Mouse (Mus musculus) gastrocnemius, postnatal 25 days (tissue): ENCODE results near the gene Adamts4. TPM values are rescaled to one million over a fixed set of nuclear protein-coding genes. Genes with fewer than 3 reads are reported as not detected.
A peak's percentile ranks its signal among the peaks of the same experiment; 100 is the strongest.

Source experiments
- DNase-seq: peaks from one replicate; pipeline ENCODE4 v3.0.0; 2022
- total RNA-seq, 2 experiments: library from RNA; stranded (reverse); gene quantifications; 1 replicate in 1 of 2; 2 replicates in 1 of 2; pipeline ENCODE4 v1.2.3; 2021

Adamts4 gene
- total RNA-seq, 2 experiments from 2014 or later: 0.43 to 1.4 TPM

- DNase-seq: no peak
These were observed 6.0 kb downstream of the Adamts4 start for GRCm38 (mm10) chr1:171256095-171256818.

DNA sequence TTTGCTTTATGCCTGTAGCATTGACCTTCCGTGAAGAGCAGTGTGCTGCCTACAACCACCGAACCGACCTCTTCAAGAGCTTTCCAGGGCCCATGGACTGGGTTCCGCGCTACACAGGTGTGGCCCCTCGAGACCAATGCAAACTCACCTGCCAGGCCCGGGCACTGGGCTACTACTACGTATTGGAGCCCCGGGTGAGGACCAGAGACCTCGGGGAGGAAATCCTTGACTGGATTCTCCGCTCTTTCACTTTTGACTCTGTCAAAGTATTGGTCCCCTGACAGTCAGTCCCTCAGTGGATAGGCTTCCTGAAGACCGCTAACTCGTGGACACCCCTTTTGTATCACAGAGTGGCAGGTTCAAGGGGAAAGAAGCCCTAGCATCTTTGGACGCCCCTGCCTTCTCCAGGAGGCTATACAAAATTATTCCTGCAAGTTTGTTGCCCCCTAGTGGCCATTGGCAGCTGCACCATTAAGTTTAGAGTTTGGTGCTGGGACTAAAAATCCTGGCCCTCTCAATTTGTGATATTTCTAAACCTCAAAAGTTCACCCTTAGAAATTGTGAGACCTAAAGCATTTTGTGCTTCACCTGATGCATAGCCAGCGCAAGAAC lies 6.8 kb downstream of the Adamts4 start:
- DNase-seq: no peak

DNA sequence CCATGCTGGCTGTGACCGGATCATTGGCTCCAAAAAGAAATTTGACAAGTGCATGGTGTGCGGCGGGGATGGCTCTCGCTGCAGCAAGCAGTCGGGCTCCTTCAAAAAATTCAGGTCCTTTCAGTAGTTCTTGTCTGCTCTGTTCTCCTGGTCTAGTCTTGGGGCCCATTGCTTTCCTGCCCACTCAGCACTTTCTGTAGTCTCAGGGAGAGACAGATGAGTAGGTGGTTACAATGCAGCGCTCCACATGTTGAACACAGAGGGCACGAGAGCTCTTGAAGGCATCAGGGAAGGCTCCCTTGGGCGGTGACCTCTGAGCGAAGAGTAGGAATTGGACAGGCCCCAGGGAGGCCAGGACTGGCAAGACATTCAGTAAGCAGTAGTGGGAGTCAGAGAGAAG lies 7.6 kb downstream of the Adamts4 start:
- no peak for DNase-seq

DNA sequence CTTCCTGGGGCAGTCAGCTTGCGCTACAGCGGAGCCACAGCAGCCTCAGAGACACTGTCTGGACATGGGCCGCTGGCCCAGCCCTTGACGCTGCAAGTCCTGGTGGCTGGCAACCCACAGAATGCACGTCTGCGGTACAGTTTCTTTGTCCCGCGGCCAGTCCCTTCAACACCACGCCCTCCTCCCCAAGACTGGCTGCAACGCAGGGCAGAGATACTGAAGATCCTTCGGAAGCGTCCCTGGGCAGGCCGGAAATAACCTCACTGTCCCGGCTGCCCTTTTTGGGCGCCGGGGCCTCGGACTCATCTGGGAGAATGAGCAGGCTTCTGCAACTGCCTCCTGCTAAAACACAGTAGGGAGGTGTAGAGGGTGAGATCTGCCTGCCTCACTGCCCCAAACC lies 8.7 kb downstream of the Adamts4 start:
- no peak for DNase-seq

DNA sequence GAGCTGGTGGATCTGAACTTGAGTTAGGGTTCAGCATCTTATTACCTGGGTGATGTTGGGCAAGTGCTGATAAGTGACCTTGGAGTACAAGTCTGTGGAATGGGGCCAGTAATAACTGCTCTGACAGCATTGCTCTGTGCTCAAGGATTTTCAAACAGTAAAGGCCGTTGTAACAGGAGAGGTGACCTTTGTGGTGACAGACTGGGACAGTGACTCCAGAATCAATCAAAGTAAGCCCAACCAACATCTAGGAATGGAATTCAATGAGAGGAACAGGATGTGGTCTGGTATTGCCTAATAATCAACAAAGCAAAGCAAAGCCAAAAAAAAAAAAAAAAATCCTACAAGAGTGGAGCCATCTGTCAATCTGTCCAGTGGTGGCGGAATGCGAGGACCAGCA lies 10.1 kb downstream of the Adamts4 start:
- DNase-seq: no peak

DNA sequence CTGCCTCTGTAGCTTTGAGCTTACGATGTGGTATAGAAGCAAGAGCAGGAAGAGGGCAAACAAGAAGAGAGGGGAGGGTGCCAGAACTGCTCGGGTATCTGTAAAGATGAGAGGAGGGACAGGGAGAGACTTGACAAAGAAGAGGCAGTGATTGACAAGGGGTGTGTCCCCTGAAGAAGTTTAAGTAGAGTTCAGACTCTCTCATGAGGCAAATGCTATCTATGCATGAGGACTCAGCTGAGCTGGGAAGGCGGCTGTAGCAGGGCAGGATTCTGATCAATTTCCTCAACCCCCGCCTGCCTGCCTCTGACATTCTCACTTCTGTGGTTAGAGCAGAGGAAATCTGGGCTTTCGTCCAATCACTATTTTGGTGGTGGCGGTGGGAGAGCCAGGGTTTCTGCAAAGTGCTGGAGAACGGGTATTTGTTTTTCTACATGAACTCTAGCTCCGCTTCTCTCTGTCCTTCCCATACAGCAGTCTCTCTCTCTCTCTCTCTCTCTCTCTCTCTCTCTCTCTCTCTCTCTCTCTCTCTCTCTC lies 12.4 kb downstream of the Adamts4 start:
- DNase-seq: peak; percentile 61

GRCm38 (mm10) chr1:171263185-171263611 lies 13.0 kb downstream of the Adamts4 start:
- no peak for DNase-seq

GRCm38 (mm10) chr1:171263666-171264461 lies 13.6 kb downstream of the Adamts4 start:
- DNase-seq: no peak

DNA sequence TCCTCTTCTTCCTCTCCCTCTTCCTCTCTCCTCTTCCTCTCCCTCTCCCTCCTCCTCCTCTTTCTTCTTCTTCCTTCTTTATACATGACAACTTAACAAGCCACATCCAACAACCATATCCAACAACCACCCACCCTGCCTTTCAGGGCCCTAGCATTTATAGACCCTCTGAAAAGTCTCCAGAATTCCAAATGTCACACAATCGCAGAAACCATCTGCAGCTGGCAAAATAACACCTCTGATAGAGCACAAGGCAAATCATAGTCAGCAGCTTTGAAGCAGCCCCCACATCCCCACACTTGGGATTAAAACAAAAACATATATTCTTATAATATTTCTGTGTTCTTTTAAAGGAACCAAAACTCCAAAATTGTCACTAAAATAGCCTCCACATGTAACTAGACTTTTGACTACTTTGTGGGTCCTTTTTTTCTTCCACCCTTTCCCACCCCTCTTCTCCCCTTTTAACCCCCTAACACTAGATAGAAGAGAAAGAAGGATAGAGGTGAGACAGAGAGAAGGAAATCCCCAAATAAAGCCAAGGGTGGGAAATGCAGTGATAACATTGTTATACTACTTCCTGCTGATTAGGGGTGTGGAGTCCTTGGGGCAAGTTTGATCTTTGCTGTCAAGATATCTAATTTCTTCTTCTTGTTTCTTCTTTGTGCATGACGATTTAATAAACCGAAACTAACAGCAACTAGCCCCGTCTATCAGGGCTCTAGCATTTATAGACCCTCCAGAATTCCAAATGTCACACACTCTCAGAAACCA lies 15.9 kb downstream of the Adamts4 start:
- DNase-seq: no peak

GRCm38 (mm10) chr1:171268341-171268740 lies 18.1 kb downstream of the Adamts4 start:
- DNase-seq: no peak

- peak; percentile 93 for DNase-seq
These were observed 19.8 kb downstream of the Adamts4 start, which contains the start of gene B4galt3 for GRCm38 (mm10) chr1:171269848-171270572. B4galt3 (plus strand) TSS chr1:171270328.

DNA sequence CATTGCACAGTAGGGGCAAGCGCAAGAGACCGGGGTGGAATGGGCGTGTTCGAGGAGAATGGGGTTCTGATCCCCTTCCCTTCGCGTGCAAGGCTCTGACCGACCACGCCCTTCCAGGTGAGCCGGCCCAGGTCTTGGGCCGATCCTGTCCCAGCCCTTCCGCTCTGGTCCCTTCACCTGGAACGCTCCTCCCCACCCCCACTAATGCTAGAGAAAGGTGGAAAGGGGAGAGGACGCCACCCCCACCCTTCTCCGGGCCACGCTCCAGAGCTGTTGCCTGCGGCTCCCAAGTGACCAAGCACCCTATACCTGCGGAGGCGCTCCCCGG lies 20.3 kb downstream of the Adamts4 start:
- DNase-seq: no peak

- no peak for DNase-seq
These were observed 21.0 kb downstream of the Adamts4 start for GRCm38 (mm10) chr1:171271196-171271595.

DNA sequence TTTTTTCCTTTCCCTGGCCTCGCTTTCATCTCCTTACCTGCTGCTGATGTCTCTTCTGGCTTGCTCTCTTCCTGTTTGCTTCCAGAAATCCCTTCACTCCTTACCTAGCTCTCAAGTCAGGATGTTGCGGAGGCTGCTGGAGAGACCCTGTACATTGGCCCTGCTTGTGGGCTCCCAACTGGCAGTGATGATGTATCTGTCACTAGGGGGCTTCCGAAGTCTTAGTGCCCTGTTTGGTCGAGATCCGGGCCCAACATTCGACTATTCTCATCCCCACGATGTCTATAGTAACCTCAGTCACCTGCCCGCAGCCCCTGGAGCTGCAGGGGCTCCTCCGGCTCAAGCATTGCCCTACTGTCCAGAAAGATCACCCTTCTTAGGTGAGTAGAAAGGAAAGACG lies 21.4 kb downstream of the Adamts4 start:
- DNase-seq: no peak

GRCm38 (mm10) chr1:171272086-171272485 lies 21.9 kb downstream of the Adamts4 start:
- DNase-seq: no peak

DNA sequence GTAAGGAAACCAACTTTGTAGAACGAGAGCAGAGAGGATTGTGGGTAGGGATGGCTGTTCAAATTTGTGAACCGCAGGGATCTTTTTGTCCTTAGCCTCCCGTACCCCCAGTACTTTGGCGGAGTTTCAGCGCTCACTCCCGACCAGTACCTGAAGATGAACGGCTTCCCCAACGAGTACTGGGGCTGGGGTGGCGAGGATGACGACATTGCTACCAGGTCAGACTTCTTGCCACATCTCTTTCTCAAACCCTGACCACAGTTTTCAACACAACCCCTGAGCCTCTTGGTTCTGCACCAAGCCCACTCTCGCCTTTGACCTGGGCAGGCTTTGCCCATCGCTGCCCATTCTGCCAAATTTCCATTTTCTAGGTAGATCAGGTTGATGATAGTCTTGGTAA lies 23.9 kb downstream of the Adamts4 start:
- DNase-seq: no peak

- no peak for DNase-seq
These were observed 25.0 kb downstream of the Adamts4 start for GRCm38 (mm10) chr1:171275144-171275734.

GRCm38 (mm10) chr1:171276110-171276748 lies 26.0 kb downstream of the Adamts4 start:
- no peak for DNase-seq

GRCm38 (mm10) chr1:171277736-171278135 lies 27.5 kb downstream of the Adamts4 start:
- no peak for DNase-seq

GRCm38 (mm10) chr1:171278436-171278835 lies 28.2 kb downstream of the Adamts4 start:
- no peak for DNase-seq
